Mouse (Mus musculus) bone marrow macrophage, adult 2 months (primary cell): ENCODE measurements around the gene Gm28230. TPM values are rescaled to one million over a fixed set of nuclear protein-coding genes. Genes with fewer than 3 reads are reported as not detected.
A peak's percentile ranks its signal among the peaks of the same experiment; 100 is the strongest.

ENCODE experiments used
- H3K27ac ChIP-seq: 2 replicates; pipeline ENCODE4 v1.5.1; 2012; ENCODE audit warnings: low read depth, low read length; ENCODE audit not compliant: insufficient read depth
- H3K4me1 ChIP-seq: 2 replicates; pipeline ENCODE4 v1.6.1; 2012; ENCODE audit warnings: low read length; ENCODE audit not compliant: control insufficient read depth, insufficient read depth
- H3K4me3 ChIP-seq: 2 replicates; pipeline ENCODE4 v1.5.1; 2012; ENCODE audit warnings: mild to moderate bottlenecking, low read length, moderate library complexity; ENCODE audit not compliant: insufficient read depth
- CTCF ChIP-seq: IDR thresholded peaks from 2 replicates; pipeline ENCODE4 v1.5.1; 2012; ENCODE audit warnings: low read depth, mild to moderate bottlenecking, low read length, moderate library complexity
- POLR2A ChIP-seq: IDR thresholded peaks from 2 replicates; pipeline ENCODE4 v1.6.1; 2012; ENCODE audit warnings: mild to moderate bottlenecking, low read depth, low read length, borderline replicate concordance
- polyA plus RNA-seq: library from polyadenylated mRNA; stranded (reverse); fragments of >200 nt; gene quantifications from 2 replicates; pipeline ENCODE4 v1.2.4, GENCODE M21; 2012; ENCODE audit not compliant: missing spikeins, insufficient read depth, insufficient read length

The Gm28230 gene
- polyA plus RNA-seq, 1 experiment, result not detected

GRCm38 (mm10) chr2:74711721-74712621 lies 14.6 kb upstream of the Gm28230 start, which contains the start of the genes Hoxd3 and Hoxd4:
TSS of gene Hoxd3 (plus strand) at chr2:74711927.
TSS of gene Hoxd4 (plus strand) at chr2:74711929.
- Histone ChIP-seq H3K4me3 (peak within 1 kb of the TSS; percentile 37), H3K4me1 (no peaks in the 10 kb centered on the region), H3K27ac (no peak within 1 kb of the TSS)
- no peak for TF ChIP-seq POLR2A

- Histone ChIP-seq H3K4me3 (no peak overlapping the region), H3K4me1 (no peaks in the 10 kb centered on the region), H3K27ac (no peak overlapping the region)
- TF ChIP-seq CTCF (no peak), POLR2A (no peak)
Observed at GRCm38 (mm10) chr2:74713239-74714150, 13.0 kb upstream of the Gm28230 start.

GRCm38 (mm10) chr2:74714156-74714789 lies 12.3 kb upstream of the Gm28230 start:
- H3K27ac ChIP-seq, result no peak overlapping the region

GRCm38 (mm10) chr2:74714881-74715280 lies 11.6 kb upstream of the Gm28230 start:
- TF ChIP-seq CTCF (no peak), POLR2A (no peak)
- Histone ChIP-seq H3K27ac (no peak overlapping the region), H3K4me3 (no peak overlapping the region), H3K4me1 (no peaks in the 10 kb centered on the region)

More at GRCm38 (mm10) chr2:74714156-74714789, 12.3 kb upstream of the Gm28230 start:
- Histone ChIP-seq H3K4me3 (no peak overlapping the region), H3K4me1 (no peaks in the 10 kb centered on the region)
- TF ChIP-seq POLR2A (no peak), CTCF (no peak)

GRCm38 (mm10) chr2:74715504-74716241 lies 10.9 kb upstream of the Gm28230 start:
- no peaks in the 10 kb centered on the region for H3K4me1 ChIP-seq
- no peak overlapping the region for H3K27ac ChIP-seq
- TF ChIP-seq CTCF, result peak; percentile 61
- TF ChIP-seq POLR2A, result no peak
- no peak overlapping the region for H3K4me3 ChIP-seq

- H3K27ac ChIP-seq, result no peak overlapping the region
- H3K4me3 ChIP-seq, result no peak overlapping the region
- no peak for TF ChIP-seq POLR2A
- no peak for TF ChIP-seq CTCF
- no peaks in the 10 kb centered on the region for H3K4me1 ChIP-seq
Observed at GRCm38 (mm10) chr2:74720384-74720783, 6.1 kb upstream of the Gm28230 start.

- Histone ChIP-seq H3K4me3 (no peak overlapping the region), H3K27ac (no peak overlapping the region), H3K4me1 (no peaks in the 10 kb centered on the region)
- no peak for TF ChIP-seq CTCF
Observed at GRCm38 (mm10) chr2:74720955-74721491, 5.5 kb upstream of the Gm28230 start.

GRCm38 (mm10) chr2:74721882-74722281 lies 4.6 kb upstream of the Gm28230 start:
- Histone ChIP-seq H3K4me1 (no peaks in the 10 kb centered on the region), H3K27ac (no peak overlapping the region), H3K4me3 (no peak overlapping the region)
- no peak for TF ChIP-seq CTCF

- Histone ChIP-seq H3K27ac (no peak overlapping the region), H3K4me3 (no peak overlapping the region), H3K4me1 (no peaks in the 10 kb centered on the region)
- TF ChIP-seq POLR2A, result no peak
- TF ChIP-seq CTCF, result no peak
Observed at GRCm38 (mm10) chr2:74722949-74723348, 3.6 kb upstream of the Gm28230 start.
